Mouse (Mus musculus) stomach, postnatal 0 days (tissue): ENCODE measurements at regions not wholly inside any gene's neighbourhood (a gene's known extent, or its start where the extent isn't known, plus 50 kb on each side); places are given as distances from the start of the nearest gene placed in this dataset.
A peak's percentile ranks its signal among the peaks of the same experiment; 100 is the strongest.
"Not testable (repeated sequence)": the region's sequence is repeated elsewhere in the genome, so short reads cannot be mapped to it uniquely, and the experiment has no call there.

Source experiments
- ATAC-seq: fragments of 200-750 bp; cut with Nextera tagmentation; 2 replicates; pipeline ENCODE4 v1.8.0; 2017; ENCODE audit not compliant: low FRiP score, low TSS enrichment
- DNase-seq: peaks from one replicate; pipeline ENCODE4 v3.0.0-alpha.2; 2016; ENCODE audit warnings: low spot score
- H3K27ac ChIP-seq: fragments of 300-500 bp; sonication (generic); replicated peaks from 2 replicates; pipeline ENCODE4 v1.5.1; 2014; ENCODE audit warnings: mild to moderate bottlenecking, control low read depth
- H3K27me3 ChIP-seq: fragments of 300-500 bp; sonication (generic); 2 replicates; pipeline ENCODE4 v1.6.1; 2014; ENCODE audit warnings: low read length; ENCODE audit not compliant: control insufficient read depth, insufficient read depth
- H3K36me3 ChIP-seq: fragments of 300-500 bp; sonication (generic); 2 replicates; pipeline ENCODE4 v1.6.1; 2014; ENCODE audit warnings: low read length, mixed read lengths; ENCODE audit not compliant: control insufficient read depth, insufficient read depth
- H3K4me1 ChIP-seq: fragments of 300-500 bp; sonication (generic); replicated peaks from 2 replicates; pipeline ENCODE4 v1.6.1; 2014; ENCODE audit warnings: antibody characterized with exemption; ENCODE audit not compliant: control insufficient read depth, insufficient read depth
- H3K4me2 ChIP-seq: fragments of 300-500 bp; sonication (generic); replicated peaks from 2 replicates; pipeline ENCODE4 v1.6.1; 2014; ENCODE audit warnings: low read depth, mild to moderate bottlenecking, control low read depth, moderate library complexity
- H3K4me3 ChIP-seq: fragments of 300-500 bp; sonication (generic); 2 replicates; pipeline ENCODE4 v1.5.1; 2014; ENCODE audit warnings: low read depth, low read length, control low read depth
- H3K9ac ChIP-seq: fragments of 300-500 bp; sonication (generic); 2 replicates; pipeline ENCODE4 v1.6.1; 2014; ENCODE audit warnings: mild to moderate bottlenecking, low read length, control low read depth, mixed read lengths
- H3K9me3 ChIP-seq: fragments of 300-500 bp; sonication (generic); 2 replicates; pipeline ENCODE4 v1.6.1; 2016; ENCODE audit warnings: low read length; ENCODE audit not compliant: control insufficient read depth
- CTCF ChIP-seq: IDR thresholded peaks from 2 replicates; pipeline ENCODE4 v1.5.1; 2016; ENCODE audit warnings: antibody characterized with exemption, low read depth, mild to moderate bottlenecking, moderate library complexity
- EP300 ChIP-seq: optimal IDR thresholded peaks from 2 replicates; pipeline ENCODE3; 2016; ENCODE audit warnings: antibody characterized with exemption
- WGBS: fragments of 180-500 bp; shearing (Covaris S2); extraction: QIAGEN DNeasy Blood & Tissue Kit; methylation state at CpG from one replicate; pipeline ENCODE4 v1.1.7; 2014; 5-methylcytosine and 5-hydroxymethylcytosine counted together

- H3K9me3 ChIP-seq = no peaks in the 10 kb centered on the region
- no peak overlapping the region for H3K27ac ChIP-seq
- H3K27me3 ChIP-seq = no peaks in the 10 kb centered on the region
- no peak overlapping the region for H3K4me3 ChIP-seq
- no peak overlapping the region for H3K9ac ChIP-seq
- 0 out of 2 replicates have a peak, but pooled peaks cover 2% of the 10 kb centered on the region for H3K4me1 ChIP-seq
- no peak overlapping the region for H3K4me2 ChIP-seq
- ATAC-seq = no peak
- WGBS = 81% methylated on average over 5 of the region's 5 CpGs
- no peaks in the 10 kb centered on the region for H3K36me3 ChIP-seq
- DNase-seq = no peak
- no peak for TF ChIP-seq CTCF
- no peak for TF ChIP-seq EP300
Observed at GRCm38 (mm10) chr16:31549975-31550374, 113.3 kb upstream of the Dlg1 start.

DNA sequence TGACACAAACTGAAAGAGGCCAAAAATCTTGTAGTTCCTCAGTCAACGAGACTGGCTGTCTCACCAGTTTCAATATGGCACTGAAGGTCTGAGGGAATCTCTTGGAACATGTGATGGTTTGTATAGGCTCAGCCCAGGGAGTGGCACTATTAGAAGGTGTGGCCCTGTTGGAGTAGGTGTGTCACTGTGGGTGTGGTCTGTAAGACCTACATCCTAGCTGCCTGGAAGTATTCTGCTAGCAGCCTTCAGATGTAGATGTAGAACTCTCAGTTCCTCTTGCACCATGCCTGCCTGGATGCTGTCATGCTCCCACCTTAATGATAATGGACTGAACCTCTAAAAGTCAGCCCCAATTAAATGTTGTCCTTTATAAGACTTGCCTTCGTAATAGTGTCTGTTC lies 112.7 kb upstream of the Dlg1 start:
- DNase-seq (peak; percentile 26), ATAC-seq (peak; percentile 61; the same call in 1 of the 2 replicates)
- H3K4me3 ChIP-seq, H3K36me3 ChIP-seq, H3K27ac ChIP-seq, H3K9me3 ChIP-seq, H3K4me2 ChIP-seq, H3K27me3 ChIP-seq, H3K4me1 ChIP-seq, H3K9ac ChIP-seq: not testable (repeated sequence)
- 87% methylated on average over 2 of the region's 2 CpGs for WGBS

DNA sequence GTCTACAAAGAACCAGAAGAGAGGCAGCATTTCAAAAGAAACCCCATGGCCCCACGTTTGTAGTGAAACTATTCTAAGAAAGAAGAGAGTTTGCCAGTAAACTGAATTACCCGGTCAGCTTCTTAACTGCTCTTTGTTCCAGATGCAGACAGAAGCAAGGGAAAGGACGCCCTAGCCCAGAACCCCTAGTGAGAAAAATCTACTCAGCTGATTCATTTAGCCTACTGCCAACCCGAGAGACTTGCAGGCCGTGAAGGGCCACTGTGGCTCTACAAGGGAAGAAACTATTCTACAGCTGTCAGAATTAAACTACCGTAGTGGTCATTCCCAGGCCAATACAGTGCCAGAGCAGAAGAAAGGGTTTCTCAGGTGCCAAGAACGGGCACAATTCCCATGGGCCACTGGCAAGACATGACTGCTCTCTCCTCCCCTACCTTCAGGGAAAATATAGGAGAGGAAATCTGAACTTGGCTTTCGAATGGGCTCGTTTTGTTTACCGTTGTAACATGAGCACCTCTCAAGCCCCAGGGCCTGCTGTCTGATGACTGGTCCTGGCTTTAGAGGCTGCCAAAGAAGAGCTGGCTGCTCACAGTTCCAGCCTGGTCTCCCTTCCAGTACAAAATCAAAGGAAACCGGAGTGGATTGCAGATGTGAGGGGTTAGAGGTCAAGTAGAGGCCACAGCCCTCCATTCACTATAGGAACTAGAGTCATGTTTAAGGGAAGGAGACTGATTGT lies 111.7 kb upstream of the Dlg1 start:
- no peaks in the 10 kb centered on the region for H3K27me3 ChIP-seq
- 34% methylated on average over 11 of the region's 11 CpGs for WGBS
- DNase-seq (no peak), ATAC-seq (no peak)
- no peak overlapping the region for H3K4me3 ChIP-seq
- no peak overlapping the region for H3K4me2 ChIP-seq
- no peak overlapping the region for H3K27ac ChIP-seq
- H3K36me3 ChIP-seq = no peaks in the 10 kb centered on the region
- H3K9ac ChIP-seq = no peak overlapping the region
- H3K9me3 ChIP-seq = no peaks in the 10 kb centered on the region
- no peak for TF ChIP-seq EP300
- TF ChIP-seq CTCF = no peak
- H3K4me1 ChIP-seq = 0 out of 2 replicates have a peak, but pooled peaks cover 2% of the 10 kb centered on the region

DNA sequence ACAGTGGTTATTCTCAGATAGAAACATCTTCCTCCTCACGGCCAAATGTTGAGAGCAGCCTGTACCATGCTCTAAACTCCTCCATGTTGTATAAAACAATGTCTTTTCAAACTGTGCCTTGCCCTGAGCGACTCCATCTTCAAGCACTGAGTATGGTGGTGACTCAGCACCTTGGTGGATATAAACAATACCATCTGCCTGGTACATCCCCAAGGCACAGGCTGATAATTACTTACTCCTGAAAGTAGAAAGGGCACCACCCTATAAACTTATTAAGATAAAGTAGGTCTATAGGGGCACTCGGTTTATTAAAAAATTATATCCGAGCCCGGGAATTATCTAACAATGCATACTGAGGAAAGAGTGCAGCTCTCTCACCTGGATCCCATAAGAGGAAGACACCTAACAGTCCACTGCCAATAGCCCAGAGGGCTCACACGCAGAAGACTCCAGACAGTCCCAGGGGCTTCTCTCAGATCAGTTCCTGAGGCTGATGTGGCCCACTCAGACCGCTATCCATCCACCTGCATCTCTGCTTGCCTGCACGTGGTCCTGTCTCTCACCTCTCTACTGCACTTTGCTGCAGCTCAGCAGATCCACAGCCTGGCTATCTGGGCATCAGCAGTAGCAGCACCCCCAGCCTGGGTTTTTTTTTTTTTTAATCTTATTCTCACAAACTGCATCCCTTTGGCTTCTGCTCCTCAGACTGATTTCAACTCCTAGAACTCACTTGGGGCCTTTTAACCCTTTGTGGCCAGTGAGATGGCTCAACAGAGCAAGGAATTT lies 109.7 kb upstream of the Dlg1 start:
- no peaks in the 10 kb centered on the region for H3K36me3 ChIP-seq
- H3K4me1 ChIP-seq = 0 out of 2 replicates have a peak, but pooled peaks cover 2% of the 10 kb centered on the region
- ATAC-seq (no peak), DNase-seq (no peak)
- WGBS = 81% methylated on average over 8 of the region's 8 CpGs
- H3K9ac ChIP-seq = no peak overlapping the region
- H3K27me3 ChIP-seq = no peaks in the 10 kb centered on the region
- no peak overlapping the region for H3K27ac ChIP-seq
- no peak overlapping the region for H3K4me2 ChIP-seq
- no peaks in the 10 kb centered on the region for H3K9me3 ChIP-seq
- H3K4me3 ChIP-seq = no peak overlapping the region
- no peak for TF ChIP-seq CTCF
- TF ChIP-seq EP300 = no peak

GRCm38 (mm10) chr16:31560426-31560825 lies 102.8 kb upstream of the Dlg1 start:
- Histone ChIP-seq H3K36me3 (no peaks in the 10 kb centered on the region), H3K27ac (no peak overlapping the region), H3K27me3 (no peaks in the 10 kb centered on the region), H3K4me3 (no peak overlapping the region), H3K9me3 (no peaks in the 10 kb centered on the region), H3K9ac (no peak overlapping the region), H3K4me1 (no peaks in the 10 kb centered on the region), H3K4me2 (no peak overlapping the region)
- ATAC-seq = no peak
- DNase-seq = no peak
- TF ChIP-seq CTCF (no peak), EP300 (no peak)

- WGBS = 72% methylated on average over 5 of the region's 5 CpGs
- H3K4me1 ChIP-seq = no peaks in the 10 kb centered on the region
- no peak overlapping the region for H3K27ac ChIP-seq
- no peak overlapping the region for H3K4me3 ChIP-seq
- H3K9ac ChIP-seq = no peak overlapping the region
- H3K27me3 ChIP-seq = no peaks in the 10 kb centered on the region
- no peak overlapping the region for H3K4me2 ChIP-seq
- TF ChIP-seq EP300 (no peak), CTCF (no peak)
- H3K36me3 ChIP-seq = no peaks in the 10 kb centered on the region
- DNase-seq (no peak), ATAC-seq (no peak)
- H3K9me3 ChIP-seq = no peaks in the 10 kb centered on the region
Observed at GRCm38 (mm10) chr16:31564926-31565325, 98.3 kb upstream of the Dlg1 start.
